Mouse (Mus musculus): ENCODE data around the gene Mmd2.

- TF ChIP-seq POLR2A (IDR thresholded peaks at IDR 0.05; ENCODE audit: extremely low read depth, insufficient read depth, low read length) (no peak), CTCF (IDR thresholded peaks at IDR 0.05; ENCODE audit: extremely low read depth, insufficient read depth, low read length) (no peak)
Observed at GRCm38 (mm10) chr5:142627398-142627797, 18.8 kb upstream of the Mmd2 start, which contains the start of gene Wipi2.

All from cortical plate, adult 2 months (tissue).